Mouse (Mus musculus): ENCODE results near the gene Fzd5.

Fzd5 gene

DNA sequence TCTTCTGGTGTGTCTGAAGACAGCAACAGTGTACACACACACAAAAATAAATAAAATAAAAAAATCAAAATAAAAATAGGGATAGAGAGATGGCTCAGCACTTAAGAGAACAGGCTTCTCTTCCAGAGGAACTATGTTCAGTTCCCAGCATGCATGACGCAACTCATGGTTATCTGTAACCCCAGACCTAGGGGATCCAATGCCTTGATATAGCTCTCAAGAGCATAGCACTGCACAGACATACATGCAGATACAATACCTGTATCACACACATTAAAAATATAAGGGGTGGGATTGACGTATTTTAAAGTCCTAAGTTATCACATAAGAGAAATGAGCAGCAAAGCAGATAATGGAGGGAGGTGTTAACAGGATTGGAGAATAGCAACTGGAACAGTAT, 53.1 kb downstream of the Fzd5 start:
- DNase-seq (ENCODE audit: low read depth, low spot score): no peak

DNA sequence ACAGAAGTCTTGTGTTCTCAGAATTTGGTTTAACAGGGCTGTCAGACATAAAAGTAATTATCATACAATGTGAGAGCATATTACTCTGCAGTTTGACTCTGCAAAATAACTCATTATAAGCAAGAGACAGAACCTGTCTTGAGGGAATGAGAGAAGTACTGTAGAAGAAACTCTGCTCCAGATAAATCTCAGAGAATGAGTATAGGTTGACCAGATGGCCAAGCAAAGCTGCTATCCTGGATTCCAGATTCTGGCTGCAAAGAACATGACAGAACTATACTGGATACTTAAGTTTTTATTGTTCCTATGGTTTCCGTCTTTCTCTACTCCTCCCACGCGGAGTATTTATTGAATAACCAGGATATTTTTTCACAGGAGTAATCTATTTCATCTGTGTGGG, 54.5 kb downstream of the Fzd5 start:
- no peak for DNase-seq (ENCODE audit: low read depth, low spot score)

DNA sequence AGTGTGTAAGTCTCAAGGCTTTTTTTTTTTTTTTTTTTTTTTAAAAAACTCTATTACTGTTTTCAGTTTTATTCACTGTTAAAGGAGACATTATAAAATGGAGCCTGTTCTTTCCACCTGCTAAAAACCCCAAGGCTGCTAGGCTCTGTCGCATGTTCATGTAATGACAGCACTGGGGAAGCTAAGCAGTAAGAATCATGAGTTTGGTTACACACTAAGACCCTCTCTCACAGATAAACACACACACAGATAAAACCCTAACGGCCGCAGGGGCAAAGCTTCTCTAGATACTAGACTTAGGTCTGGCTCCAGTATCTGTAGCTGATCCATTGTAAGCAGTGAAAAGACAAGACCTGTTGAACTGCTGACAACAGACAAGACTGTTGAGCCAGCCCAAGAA, 56.1 kb downstream of the Fzd5 start:
- no peak for DNase-seq (ENCODE audit: low read depth, low spot score)

Data from ZHBTc4 (cell line).